Mouse (Mus musculus): ENCODE data around the gene Nufip1.
"Not testable (repeated sequence)": the region's sequence is repeated elsewhere in the genome, so short reads cannot be mapped to it uniquely, and the experiment has no call there.

The Nufip1 gene

DNA sequence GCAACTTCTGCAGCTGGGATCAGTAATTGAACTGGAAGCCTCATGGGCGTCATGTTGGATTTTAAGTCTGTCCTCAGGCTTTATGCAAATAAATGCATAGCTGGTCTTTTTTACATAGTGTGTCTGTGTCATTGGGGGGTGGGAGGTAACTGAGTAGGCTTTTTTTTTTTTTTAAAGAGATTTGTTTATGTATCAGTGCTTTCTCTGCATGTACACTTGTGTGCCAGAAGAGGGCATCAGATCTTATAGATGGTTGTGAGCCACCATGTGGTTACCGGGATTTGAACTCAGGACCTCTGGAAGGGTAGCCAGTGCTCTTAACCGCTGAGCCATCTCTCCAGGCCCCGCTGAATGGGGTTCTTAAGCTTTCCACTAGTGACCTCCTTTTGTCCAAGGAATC lies 24.3 kb downstream of the Nufip1 start:
- no peak for DNase-seq (ENCODE audit: low spot score in 2 of 2)

DNA sequence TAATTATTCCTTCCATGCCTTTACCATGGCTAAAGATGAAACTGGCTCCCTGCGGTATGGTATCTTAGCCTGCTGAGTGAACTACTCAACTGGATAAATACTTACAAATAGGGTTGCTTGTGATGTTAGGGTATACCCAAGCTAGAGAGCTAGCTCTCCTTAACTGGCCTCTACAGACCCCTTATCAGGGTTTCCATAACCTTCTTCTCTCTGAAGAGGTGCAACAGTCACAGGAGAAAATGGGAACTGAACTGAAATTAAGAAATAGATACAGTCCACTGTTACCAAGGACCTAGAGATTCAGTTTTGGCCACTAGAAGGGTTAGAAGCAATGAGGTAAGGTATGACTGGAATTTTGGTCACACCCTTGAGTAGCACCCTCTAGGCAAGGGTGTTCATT lies 34.6 kb downstream of the Nufip1 start:
- DNase-seq (ENCODE audit: low spot score in 2 of 2) = no peak

GRCm38 (mm10) chr14:76145868-76146267 lies 35.2 kb downstream of the Nufip1 start:
- no peak for DNase-seq (ENCODE audit: low spot score in 2 of 2)

DNA sequence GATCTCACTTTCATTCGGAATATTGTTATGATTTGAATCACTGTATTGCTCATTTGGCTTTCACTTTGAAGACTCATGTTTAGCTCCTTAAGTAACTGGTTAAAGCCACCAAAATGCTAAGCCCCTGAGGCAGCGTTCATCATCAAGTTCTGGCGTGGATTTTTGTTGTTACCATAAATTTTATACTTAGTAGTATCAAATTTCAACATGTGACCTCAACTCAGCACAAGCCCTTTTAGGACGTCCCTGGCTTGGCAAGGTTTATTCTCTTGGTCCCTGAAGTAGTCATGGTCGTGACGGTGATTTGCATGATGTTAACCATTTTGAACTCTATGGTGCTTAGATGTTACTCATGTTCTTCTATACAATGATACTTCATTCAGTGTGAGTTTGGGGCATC lies 36.4 kb downstream of the Nufip1 start:
- DNase-seq (ENCODE audit: low spot score in 2 of 2) = no peak

- no peak for DNase-seq (ENCODE audit: low spot score in 2 of 2)
Observed at GRCm38 (mm10) chr14:76148294-76148693, 37.6 kb downstream of the Nufip1 start.

DNA sequence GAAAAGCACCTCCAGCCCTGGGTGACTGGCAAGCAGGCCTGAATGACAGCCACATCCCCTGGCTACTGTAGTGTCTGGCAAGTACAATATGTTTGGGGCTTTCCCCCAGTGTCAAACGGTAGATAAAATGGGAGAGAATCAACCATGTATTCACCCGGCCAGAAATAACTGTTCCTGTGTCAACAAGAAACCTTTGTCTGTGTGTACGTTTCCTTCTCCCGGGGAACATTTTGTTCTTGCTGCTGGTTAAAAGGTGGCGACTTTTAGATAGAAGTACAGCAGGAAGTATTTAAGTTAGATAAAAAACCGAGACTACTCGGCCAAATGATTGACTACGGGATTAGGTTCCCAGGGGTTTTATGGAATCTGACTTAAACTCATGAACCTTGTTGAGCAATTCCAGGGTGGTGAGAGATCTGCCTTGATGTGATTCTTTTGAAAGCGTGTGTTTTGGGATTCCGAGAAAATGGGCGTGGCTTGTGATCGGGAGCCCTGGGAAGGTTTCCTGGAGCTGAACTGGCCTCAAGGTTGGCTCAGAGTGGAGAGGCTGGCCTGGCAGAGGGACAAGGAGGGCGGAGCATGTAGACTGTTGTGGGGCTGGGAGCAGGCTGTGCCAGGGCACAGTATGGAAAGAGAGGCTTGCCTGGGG lies 39.0 kb downstream of the Nufip1 start:
- peak in 1 of 2 experiments; percentile 44 for DNase-seq (ENCODE audit: low spot score in 2 of 2)

DNA sequence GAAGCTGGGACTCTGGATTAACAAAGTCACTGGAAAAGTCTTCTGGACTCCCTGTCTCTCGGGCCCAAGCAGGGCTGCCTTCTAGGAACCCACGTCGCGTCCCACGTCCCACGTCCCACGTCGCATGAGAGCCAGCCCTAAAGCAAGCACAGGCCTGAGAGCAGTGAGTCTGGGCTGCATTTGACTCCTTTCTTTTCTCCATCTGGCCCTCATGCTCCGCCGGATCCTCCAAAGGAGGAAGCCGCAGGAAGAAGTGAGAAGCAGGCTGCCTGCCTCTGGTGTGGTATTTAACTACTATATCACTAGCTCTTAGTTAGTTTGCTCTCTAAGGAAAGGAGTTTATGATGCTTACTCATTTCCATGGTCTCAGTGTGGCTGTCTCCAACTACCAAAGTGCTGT lies 39.8 kb downstream of the Nufip1 start:
- no peak for DNase-seq (ENCODE audit: low spot score in 2 of 2)

DNA sequence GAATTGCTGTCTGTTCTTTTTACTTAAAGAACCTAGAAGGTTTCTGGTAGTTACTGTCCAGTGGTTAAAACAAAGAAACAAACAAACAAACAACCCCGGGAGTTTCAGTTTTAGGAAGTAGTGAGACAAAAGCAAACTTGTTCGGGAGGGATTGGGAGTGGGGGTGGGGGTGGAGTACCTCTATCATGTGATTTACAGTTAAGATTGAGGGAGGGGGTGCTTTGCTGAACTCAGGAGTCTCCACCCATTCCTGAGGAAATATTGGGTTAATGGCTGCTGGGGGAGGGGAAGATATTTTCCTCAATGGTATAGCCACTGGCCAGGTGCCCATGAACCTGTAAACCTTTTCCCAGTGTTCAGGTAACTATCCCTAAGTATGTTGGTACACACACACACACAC lies 40.3 kb downstream of the Nufip1 start:
- no peak for DNase-seq (ENCODE audit: low spot score in 2 of 2)

GRCm38 (mm10) chr14:76151820-76152161 lies 41.1 kb downstream of the Nufip1 start:
- no peak for DNase-seq (ENCODE audit: low spot score in 2 of 2)

GRCm38 (mm10) chr14:76152162-76153002 lies 41.7 kb downstream of the Nufip1 start:
- peak; percentile 88 to 95 for DNase-seq (ENCODE audit: low spot score in 2 of 2)

GRCm38 (mm10) chr14:76153003-76153675 lies 42.4 kb downstream of the Nufip1 start:
- peak in 1 of 2 experiments; percentile 13 for DNase-seq (ENCODE audit: low spot score in 2 of 2)

GRCm38 (mm10) chr14:76153828-76154227 lies 43.1 kb downstream of the Nufip1 start:
- no peak for DNase-seq (ENCODE audit: low spot score in 2 of 2)

- DNase-seq (ENCODE audit: low spot score in 2 of 2) = no peak
Observed at GRCm38 (mm10) chr14:76158192-76158785, 47.6 kb downstream of the Nufip1 start.

- not testable (repeated sequence) for DNase-seq (ENCODE audit: low spot score in 2 of 2)
Observed at GRCm38 (mm10) chr14:76160580-76160979, 49.9 kb downstream of the Nufip1 start.

GRCm38 (mm10) chr14:76164236-76164635 lies 53.5 kb downstream of the Nufip1 start:
- no peak for DNase-seq (ENCODE audit: low spot score in 2 of 2)

GRCm38 (mm10) chr14:76164904-76165755 lies 54.4 kb downstream of the Nufip1 start:
- DNase-seq (ENCODE audit: low spot score in 2 of 2) = no peak

DNA sequence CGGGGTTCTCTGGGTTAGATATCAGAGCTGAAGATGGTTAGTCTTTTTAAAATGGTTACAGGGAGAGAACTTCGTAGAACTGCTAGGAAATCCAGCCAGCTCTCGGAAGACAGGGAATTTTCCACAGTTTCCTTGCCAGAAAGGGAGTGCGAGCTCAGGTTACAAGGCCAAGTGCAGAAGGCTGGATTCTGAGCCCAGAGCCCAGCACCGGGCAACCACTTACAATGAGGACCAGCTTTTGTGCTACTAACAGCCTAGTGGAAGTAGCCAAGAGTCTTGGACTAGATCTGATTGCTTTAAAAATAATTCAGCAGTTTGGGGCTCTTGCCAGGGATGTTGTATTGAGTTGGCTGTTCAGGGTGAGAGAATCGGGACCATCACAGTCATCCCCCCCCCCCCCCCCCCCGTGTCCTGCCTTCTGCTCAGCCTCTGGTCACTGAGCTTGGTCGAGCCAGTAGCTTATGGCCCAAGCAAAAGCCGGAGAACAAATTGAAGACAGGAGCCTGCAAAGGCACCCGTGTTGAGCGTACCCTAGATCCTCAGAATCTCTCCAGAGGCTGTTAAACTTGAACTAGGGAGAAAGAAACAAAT lies 59.3 kb downstream of the Nufip1 start:
- DNase-seq (ENCODE audit: low spot score in 2 of 2) = peak in 1 of 2 experiments; percentile 22

DNA sequence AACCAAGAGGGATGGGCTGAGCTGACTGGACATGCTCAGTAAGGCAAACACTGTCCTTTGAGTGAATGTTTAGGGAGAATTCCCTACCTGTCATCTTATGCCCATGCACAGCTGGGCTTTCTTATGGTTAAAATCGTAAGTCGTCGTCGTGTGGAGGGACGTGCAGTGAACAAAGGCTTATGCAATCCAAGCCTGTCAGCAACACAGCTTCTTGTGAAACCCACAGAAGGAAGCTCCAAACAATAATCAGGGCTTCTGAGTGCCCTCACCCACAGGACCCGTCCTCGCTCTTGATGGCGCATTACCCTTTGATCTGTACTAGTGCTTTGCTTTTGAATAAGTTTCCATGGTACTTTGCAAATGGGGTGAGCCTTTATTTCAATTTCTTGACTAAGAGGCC lies 60.6 kb downstream of the Nufip1 start:
- DNase-seq (ENCODE audit: low spot score in 2 of 2) = no peak

DNA sequence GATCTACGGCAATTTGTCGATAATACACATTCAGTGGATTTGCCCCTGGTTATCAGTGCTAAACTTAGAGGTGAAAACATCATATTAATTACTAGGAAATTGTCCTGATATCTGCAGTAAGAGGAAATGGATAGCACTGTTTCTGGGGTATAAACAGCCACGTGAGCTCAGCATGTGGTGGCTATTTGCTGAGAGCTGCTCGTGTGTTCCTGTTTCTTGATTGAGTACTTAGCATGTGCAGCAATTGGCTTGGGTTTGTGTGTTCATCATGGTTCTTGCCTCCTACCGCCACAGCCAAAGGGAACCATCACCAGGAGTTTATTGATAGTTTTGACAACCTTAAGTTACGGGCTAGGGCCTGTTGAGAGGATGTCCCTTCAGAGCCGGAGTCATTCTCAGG lies 63.6 kb downstream of the Nufip1 start:
- DNase-seq (ENCODE audit: low spot score in 2 of 2) = no peak

GRCm38 (mm10) chr14:76175808-76176207 lies 65.1 kb downstream of the Nufip1 start:
- DNase-seq (ENCODE audit: low spot score in 2 of 2) = no peak

DNA sequence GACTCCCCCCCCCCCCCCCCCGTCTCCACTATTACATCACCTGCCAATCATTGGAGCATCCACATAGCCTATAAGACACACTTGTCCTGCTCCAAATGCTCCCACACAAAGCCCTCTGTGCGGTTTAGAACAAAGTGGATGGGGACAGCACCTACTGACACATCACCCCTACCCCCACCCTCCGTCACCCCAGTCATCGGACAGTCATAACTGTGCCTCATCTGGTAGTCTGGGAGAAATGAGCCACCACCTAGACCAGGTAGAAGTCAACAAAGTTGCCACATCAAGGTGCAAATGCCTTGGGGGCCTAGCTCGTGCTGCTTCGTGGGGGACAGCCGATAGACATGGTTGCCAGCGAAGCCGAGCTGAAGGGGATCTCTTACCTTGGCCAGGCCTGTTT lies 66.5 kb downstream of the Nufip1 start:
- no peak for DNase-seq (ENCODE audit: low spot score in 2 of 2)

Measured in cerebellum, postnatal 4 days (tissue).